Mouse (Mus musculus) small intestine, adult 10 weeks (tissue): ENCODE measurements around the gene 4930426L09Rik. TPM values are rescaled to one million over a fixed set of nuclear protein-coding genes. Genes with fewer than 3 reads are reported as not detected.

Source experiments
- polyA plus RNA-seq: library from polyadenylated mRNA; stranded (reverse); fragments of 350-450 nt; fragmentation: Illumina TruSeq; extraction: RNeasy Lipid Tissue Mini Kit (QIAGEN cat#74804); gene quantifications from one replicate; pipeline ENCODE4 v1.2.3, GENCODE M21; 2014; ENCODE audit warnings: low replicate concordance

4930426L09Rik gene
- 1.7 TPM for polyA plus RNA-seq

GRCm38 (mm10) chr2:18998054-18998478, at the start of gene 4930426L09Rik, which contains the start of gene Pip4k2a:
TSS of gene 4930426L09Rik (plus strand) at chr2:18998343.
TSS of gene Pip4k2a (minus strand) at chr2:18998126.

Other genes starting within 250 kb of the 4930426L09Rik start
- 21.6 TPM for gene Pip4k2a, start 217 bp upstream of the 4930426L09Rik start, polyA plus RNA-seq
- not detected for gene Armc3, start 201.0 kb downstream of the 4930426L09Rik start, polyA plus RNA-seq